Mouse (Mus musculus) intestine, postnatal 0 days (tissue): ENCODE measurements at regions not wholly inside any gene's neighbourhood (a gene's known extent, or its start where the extent isn't known, plus 50 kb on each side); places are given as distances from the start of the nearest gene placed in this dataset.

Experiments
- ATAC-seq: fragments of 200-750 bp; cut with Nextera tagmentation; 2 replicates; pipeline ENCODE4 v1.8.0; 2017; ENCODE audit warnings: mild to moderate bottlenecking, moderate TSS enrichment, moderate library complexity
- H3K27ac ChIP-seq: fragments of 300-500 bp; sonication (generic); 2 replicates; pipeline ENCODE4 v1.5.1; 2014; ENCODE audit warnings: mild to moderate bottlenecking, low read depth, low read length, moderate library complexity
- H3K27me3 ChIP-seq: fragments of 300-500 bp; sonication (generic); replicated peaks from 2 replicates; pipeline ENCODE4 v1.6.1; 2014; ENCODE audit warnings: low read length, mixed read lengths; ENCODE audit not compliant: control insufficient read depth, insufficient read depth
- H3K36me3 ChIP-seq: fragments of 300-500 bp; sonication (generic); 2 replicates; pipeline ENCODE4 v1.6.1; 2014; ENCODE audit warnings: mild to moderate bottlenecking, moderate library complexity; ENCODE audit not compliant: control insufficient read depth, insufficient read depth
- H3K4me1 ChIP-seq: fragments of 300-500 bp; sonication (generic); replicated peaks from 2 replicates; pipeline ENCODE4 v1.6.1; 2014; ENCODE audit warnings: antibody characterized with exemption, low read length, mixed read lengths; ENCODE audit not compliant: control insufficient read depth, insufficient read depth
- H3K4me2 ChIP-seq: fragments of 300-500 bp; sonication (generic); replicated peaks from 2 replicates; pipeline ENCODE4 v1.6.1; 2014; ENCODE audit warnings: low read depth, mild to moderate bottlenecking, moderate library complexity
- H3K4me3 ChIP-seq: fragments of 300-500 bp; sonication (generic); 2 replicates; pipeline ENCODE4 v1.5.1; 2014; ENCODE audit warnings: low read depth, low read length
- H3K9ac ChIP-seq: fragments of 300-500 bp; sonication (generic); 2 replicates; pipeline ENCODE4 v1.6.1; 2014; ENCODE audit warnings: mild to moderate bottlenecking, low read depth, low read length
- H3K9me3 ChIP-seq: fragments of 300-500 bp; sonication (generic); 2 replicates; pipeline ENCODE4 v1.6.1; 2016; ENCODE audit warnings: mixed run types; ENCODE audit not compliant: control insufficient read depth
- CTCF ChIP-seq: sonication (generic); IDR thresholded peaks from 2 replicates; pipeline ENCODE4 v1.5.1; 2016; ENCODE audit warnings: low read depth, mild to moderate bottlenecking, control low read depth, antibody characterized with exemption, moderate library complexity
- WGBS: fragments of 180-500 bp; shearing (Covaris S2); extraction: QIAGEN DNeasy Blood & Tissue Kit; methylation state at CpG from one replicate; pipeline ENCODE4 v1.1.7; 2014; 5-methylcytosine and 5-hydroxymethylcytosine counted together

GRCm38 (mm10) chr12:59970775-59971174 lies 751.2 kb upstream of the Fbxo33 start:
- Histone ChIP-seq H3K36me3 (no peaks in the 10 kb centered on the region), H3K4me1 (no peaks in the 10 kb centered on the region), H3K27me3 (no peaks in the 10 kb centered on the region), H3K4me3 (no peak overlapping the region), H3K9me3 (no peaks in the 10 kb centered on the region), H3K4me2 (no peak overlapping the region), H3K27ac (no peak overlapping the region), H3K9ac (no peak overlapping the region)
- no peak for TF ChIP-seq CTCF
- no peak for ATAC-seq
- WGBS, result 58% methylated on average over 2 of the region's 2 CpGs

- TF ChIP-seq CTCF, result no peak
- H3K4me1 ChIP-seq, result no peaks in the 10 kb centered on the region
- WGBS, result 54% methylated on average over 2 of the region's 2 CpGs
- no peak overlapping the region for H3K27ac ChIP-seq
- no peaks in the 10 kb centered on the region for H3K9me3 ChIP-seq
- H3K4me3 ChIP-seq, result no peak overlapping the region
- H3K4me2 ChIP-seq, result no peak overlapping the region
- no peaks in the 10 kb centered on the region for H3K36me3 ChIP-seq
- no peak overlapping the region for H3K9ac ChIP-seq
- H3K27me3 ChIP-seq, result no peaks in the 10 kb centered on the region
- no peak for ATAC-seq
These were observed 750.4 kb upstream of the Fbxo33 start for GRCm38 (mm10) chr12:59969948-59970347.

GRCm38 (mm10) chr12:59967241-59967640 lies 747.7 kb upstream of the Fbxo33 start:
- Histone ChIP-seq H3K4me2 (no peak overlapping the region), H3K27me3 (no peaks in the 10 kb centered on the region), H3K9me3 (no peaks in the 10 kb centered on the region), H3K36me3 (no peaks in the 10 kb centered on the region), H3K9ac (no peak overlapping the region), H3K4me3 (no peak overlapping the region), H3K4me1 (no peaks in the 10 kb centered on the region), H3K27ac (no peak overlapping the region)
- no peak for TF ChIP-seq CTCF
- 82% methylated on average over 5 of the region's 5 CpGs for WGBS
- no peak for ATAC-seq

GRCm38 (mm10) chr12:59961139-59961538 lies 741.6 kb upstream of the Fbxo33 start:
- H3K4me1 ChIP-seq, result no peaks in the 10 kb centered on the region
- H3K27me3 ChIP-seq, result no peaks in the 10 kb centered on the region
- no peak overlapping the region for H3K4me2 ChIP-seq
- TF ChIP-seq CTCF, result no peak
- H3K27ac ChIP-seq, result no peak overlapping the region
- H3K9ac ChIP-seq, result no peak overlapping the region
- 41% methylated on average over 6 of the region's 6 CpGs for WGBS
- no peaks in the 10 kb centered on the region for H3K9me3 ChIP-seq
- H3K36me3 ChIP-seq, result no peaks in the 10 kb centered on the region
- H3K4me3 ChIP-seq, result no peak overlapping the region
- ATAC-seq, result no peak

- H3K4me3 ChIP-seq, result no peak overlapping the region
- H3K9me3 ChIP-seq, result no peaks in the 10 kb centered on the region
- H3K27ac ChIP-seq, result no peak overlapping the region
- H3K9ac ChIP-seq, result no peak overlapping the region
- no peaks in the 10 kb centered on the region for H3K4me1 ChIP-seq
- H3K36me3 ChIP-seq, result no peaks in the 10 kb centered on the region
- H3K27me3 ChIP-seq, result no peaks in the 10 kb centered on the region
- ATAC-seq, result no peak
- TF ChIP-seq CTCF, result no peak
- WGBS, result 83% methylated on average over 2 of the region's 2 CpGs
- no peak overlapping the region for H3K4me2 ChIP-seq
These were observed 712.9 kb upstream of the Fbxo33 start for GRCm38 (mm10) chr12:59932471-59932870.

GRCm38 (mm10) chr12:59925071-59925470 lies 705.5 kb upstream of the Fbxo33 start:
- H3K9ac ChIP-seq, result no peak overlapping the region
- TF ChIP-seq CTCF, result no peak
- ATAC-seq, result peak; percentile 56; the same call in 1 of the 2 replicates
- H3K4me2 ChIP-seq, result no peak overlapping the region
- H3K27me3 ChIP-seq, result no peaks in the 10 kb centered on the region
- no peaks in the 10 kb centered on the region for H3K36me3 ChIP-seq
- H3K27ac ChIP-seq, result no peak overlapping the region
- no peaks in the 10 kb centered on the region for H3K9me3 ChIP-seq
- no peak overlapping the region for H3K4me3 ChIP-seq
- no peaks in the 10 kb centered on the region for H3K4me1 ChIP-seq
- 51% methylated on average over 3 of the region's 3 CpGs for WGBS

- no peak for ATAC-seq
These were observed 679.4 kb upstream of the Fbxo33 start for GRCm38 (mm10) chr12:59898931-59899330.

More at GRCm38 (mm10) chr12:59898931-59899330, 679.4 kb upstream of the Fbxo33 start:
- Histone ChIP-seq H3K4me2 (no peak overlapping the region), H3K9me3 (no peaks in the 10 kb centered on the region), H3K4me1 (no peaks in the 10 kb centered on the region), H3K4me3 (no peak overlapping the region), H3K36me3 (no peaks in the 10 kb centered on the region), H3K9ac (no peak overlapping the region), H3K27me3 (no peaks in the 10 kb centered on the region), H3K27ac (no peak overlapping the region)
- TF ChIP-seq CTCF, result no peak
